Mouse (Mus musculus) brain, embryonic 14.5 days (tissue): ENCODE results near the gene Pithd1.

Experiments used
- CTCF ChIP-seq: fragments of 200-500 bp; IDR thresholded peaks from 2 replicates; pipeline ENCODE4 v1.5.1; 2012; ENCODE audit warnings: inconsistent platforms, mild to moderate bottlenecking, moderate library complexity, borderline replicate concordance; ENCODE audit not compliant: insufficient read depth, insufficient read length; ENCODE audit errors: extremely low read depth
- POLR2A ChIP-seq: fragments of 200-500 bp; IDR thresholded peaks from 2 replicates; pipeline ENCODE4 v1.6.1; 2012; ENCODE audit warnings: mild to moderate bottlenecking, inconsistent platforms, borderline replicate concordance; ENCODE audit not compliant: poor library complexity, insufficient read depth, insufficient read length, severe bottlenecking; ENCODE audit errors: extremely low read depth

- TF ChIP-seq CTCF: no peak
- TF ChIP-seq POLR2A: no peak
Observed at GRCm38 (mm10) chr4:135993941-135994340, 6.9 kb upstream of the Pithd1 start.
